Mouse (Mus musculus): ENCODE results near the gene Zfp948.
"Not testable (repeated sequence)": the region's sequence is repeated elsewhere in the genome, so short reads cannot be mapped to it uniquely, and the experiment has no call there.

Zfp948 gene

DNA sequence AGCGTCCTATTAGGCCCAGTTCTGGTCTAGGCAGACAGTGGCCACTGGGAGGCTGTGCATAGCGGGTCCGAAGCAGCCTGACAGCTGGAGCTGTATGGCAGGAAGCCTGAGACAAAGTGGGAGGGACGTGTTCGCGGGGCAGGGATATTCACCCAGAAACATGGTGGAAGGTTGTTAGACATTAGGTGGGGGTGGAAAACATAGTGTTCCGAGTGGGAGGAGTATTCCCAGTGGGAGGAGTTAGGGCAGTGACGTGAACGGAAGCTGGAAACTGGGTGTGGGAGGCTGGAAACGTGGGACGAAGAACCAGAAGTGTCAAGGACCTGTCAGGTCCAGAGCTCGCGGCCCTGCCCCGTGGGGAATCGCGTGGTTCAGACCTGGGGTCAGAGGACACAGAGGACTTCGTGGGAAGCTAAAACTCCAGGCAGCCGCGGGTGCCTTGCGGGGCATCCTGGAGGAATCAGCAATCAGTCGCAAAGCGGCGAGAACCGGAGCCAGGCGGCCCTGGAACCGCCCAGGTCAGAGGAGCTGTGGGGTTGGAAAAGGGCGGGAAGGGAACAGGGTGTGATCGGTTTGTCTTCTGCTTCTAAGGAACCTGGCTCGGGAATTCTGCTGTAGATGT lies at the start of gene Zfp948:
Gene Zfp948 (plus strand): TSS at position 281 of the 622 bp plus-strand sequence.
- peak; percentile 86 for DNase-seq (ENCODE audit: low spot score)

DNA sequence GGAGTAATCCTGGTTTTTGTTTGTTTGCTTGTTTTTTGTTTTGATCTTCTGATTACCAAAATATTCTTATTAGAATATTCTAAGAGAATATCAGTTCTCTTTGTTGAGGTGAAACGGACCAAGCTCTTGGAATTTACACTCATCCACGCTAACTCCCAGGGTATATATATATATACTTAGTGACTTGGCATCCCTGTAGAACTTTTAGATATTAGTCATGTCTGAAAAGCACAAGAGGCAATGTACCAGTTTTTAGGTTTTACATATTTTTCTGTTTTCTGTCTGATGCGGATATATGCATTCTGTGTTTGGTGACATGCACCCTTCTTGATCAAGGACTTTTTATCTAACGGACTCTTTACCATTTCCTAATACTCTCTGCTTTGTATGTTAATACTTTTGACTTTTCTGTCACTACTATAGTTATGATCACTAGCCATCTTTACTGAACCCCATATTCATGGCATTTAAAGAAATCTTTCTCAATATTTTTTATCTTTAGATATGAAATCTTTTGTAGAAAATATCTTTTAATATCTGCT lies 49.6 kb upstream of the Zfp948 start:
- no peak for DNase-seq (ENCODE audit: low spot score)

DNA sequence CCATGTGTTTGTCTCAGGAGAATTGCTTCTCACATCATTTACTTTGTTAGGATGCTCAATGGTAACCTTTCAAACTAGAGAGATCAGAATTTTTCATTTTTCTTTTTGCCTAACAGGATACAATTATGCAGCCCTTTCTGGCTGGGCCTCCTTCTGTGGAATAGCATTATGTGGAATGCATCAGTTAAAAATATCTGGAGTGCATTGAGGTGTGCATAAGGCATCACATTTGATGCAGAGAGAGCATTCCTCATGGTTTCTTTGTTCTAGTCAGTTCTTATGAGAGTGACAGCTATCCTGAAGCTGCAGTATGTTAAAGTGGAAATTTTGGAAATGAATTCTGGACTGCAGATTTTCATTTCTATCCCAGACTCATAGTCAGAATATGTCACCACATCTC lies 40.5 kb upstream of the Zfp948 start:
- no peak for DNase-seq (ENCODE audit: low spot score)

DNA sequence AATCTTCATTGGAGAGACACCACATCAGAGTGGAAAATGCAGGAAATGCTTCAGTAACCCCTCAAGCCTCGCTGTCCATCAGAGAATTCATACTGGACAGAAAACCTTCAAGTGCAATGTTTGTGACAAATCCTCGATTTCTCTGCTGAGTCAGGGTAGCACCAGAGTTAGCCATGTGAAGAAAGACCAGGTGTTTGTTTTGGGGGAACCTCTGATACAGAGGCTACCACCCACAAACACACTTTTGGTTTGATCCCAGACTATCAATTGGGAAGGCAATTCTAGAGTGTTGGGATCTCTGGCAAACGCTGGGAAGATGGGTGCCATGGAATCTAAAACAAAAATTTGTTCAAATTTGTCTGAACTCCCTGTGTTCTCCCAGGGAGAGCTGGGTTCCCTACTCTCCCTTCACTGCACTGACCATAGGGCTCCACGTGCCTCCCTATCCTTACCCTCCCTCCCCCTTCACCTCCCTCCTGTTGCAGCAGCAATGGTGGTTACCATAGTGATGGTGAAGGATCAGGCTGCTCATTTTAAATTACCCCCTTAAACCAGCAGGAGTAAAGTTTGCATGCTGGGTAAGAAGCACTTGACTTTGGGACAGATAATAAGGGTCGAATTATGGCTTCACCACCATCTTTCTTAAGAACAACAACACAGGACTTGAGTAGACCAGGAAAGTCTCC lies 36.0 kb upstream of the Zfp948 start:
- no peak for DNase-seq (ENCODE audit: low spot score)

DNA sequence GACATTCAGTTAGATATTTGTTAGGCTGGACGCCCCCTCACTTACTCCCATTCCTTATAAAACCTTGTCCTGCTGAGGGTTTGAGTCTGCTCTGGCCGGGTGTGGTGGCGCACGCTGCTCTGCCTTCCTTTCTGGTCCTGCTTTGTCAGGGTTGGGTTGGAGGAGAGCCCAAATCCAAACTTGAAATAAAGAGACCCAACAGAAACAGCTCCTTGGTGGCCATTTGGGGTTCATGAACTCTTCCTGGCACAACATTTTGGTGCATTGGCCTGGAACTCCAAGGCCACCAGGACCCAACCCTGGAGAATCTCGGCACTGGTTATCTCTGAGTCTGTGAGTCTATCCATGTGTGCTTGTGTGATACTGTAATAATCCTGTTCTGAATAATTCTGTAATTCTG lies 35.2 kb upstream of the Zfp948 start:
- no peak for DNase-seq (ENCODE audit: low spot score)

DNA sequence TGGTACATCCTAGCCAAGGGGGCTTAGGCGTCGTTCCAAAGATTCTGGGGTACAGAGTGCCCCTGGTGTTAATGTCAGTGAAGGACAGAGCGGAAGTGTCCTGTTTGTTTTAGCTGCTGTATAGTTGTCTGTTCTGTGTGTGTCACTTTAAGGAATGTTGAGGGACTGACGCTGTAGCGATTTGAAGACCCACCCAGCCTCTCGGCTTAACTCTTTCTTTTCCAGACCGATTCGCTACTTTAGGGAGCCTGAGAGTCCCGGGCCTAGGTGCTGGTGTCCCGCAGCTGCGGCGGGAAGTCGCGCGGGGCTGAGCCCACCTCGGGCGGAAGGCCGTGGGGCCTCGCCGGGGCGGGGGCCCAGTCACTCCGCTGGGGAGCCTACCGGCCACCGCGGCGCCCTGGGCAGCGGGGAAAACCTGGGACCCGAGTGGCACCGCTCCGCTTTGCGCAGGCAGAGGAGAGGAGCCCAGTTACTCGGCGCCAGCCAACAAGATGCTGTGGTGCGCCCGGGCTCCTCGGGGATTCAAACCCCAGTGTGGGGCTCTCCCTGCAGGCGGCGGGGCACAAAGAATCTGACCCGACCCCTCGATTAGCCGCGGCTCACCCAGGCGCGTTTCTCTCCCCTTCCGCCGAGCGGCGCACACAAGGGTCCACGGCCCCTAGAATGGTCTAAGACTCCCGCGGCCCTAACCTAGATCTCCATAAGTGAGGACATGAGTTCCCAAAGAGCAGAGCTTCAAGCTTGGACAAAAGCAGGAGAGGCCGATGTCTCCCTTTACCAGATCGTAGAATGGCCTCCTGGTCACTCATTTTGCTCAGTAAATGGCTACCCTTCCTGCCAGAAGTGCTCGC lies 34.5 kb upstream of the Zfp948 start:
- peak; percentile 73 for DNase-seq (ENCODE audit: low spot score)

DNA sequence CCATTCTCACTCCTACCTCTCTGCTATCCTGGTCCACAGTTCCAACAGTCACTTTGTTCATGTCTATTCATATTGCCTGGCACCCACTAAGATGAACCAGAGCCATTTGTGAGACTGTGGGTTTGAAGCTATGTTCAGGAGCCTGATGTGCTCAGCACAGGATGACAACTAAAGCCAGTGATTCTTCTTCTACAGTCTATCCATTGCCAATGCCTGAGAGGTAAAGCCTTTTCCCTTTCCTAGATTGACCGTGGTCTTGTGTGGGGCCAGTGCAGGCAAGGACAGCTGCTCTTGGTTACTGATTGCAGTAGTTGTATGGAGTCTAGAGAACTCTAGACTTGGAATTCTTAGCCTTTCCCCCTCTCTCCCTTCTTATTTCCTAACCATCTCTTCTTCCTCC lies 32.8 kb upstream of the Zfp948 start:
- no peak for DNase-seq (ENCODE audit: low spot score)

DNA sequence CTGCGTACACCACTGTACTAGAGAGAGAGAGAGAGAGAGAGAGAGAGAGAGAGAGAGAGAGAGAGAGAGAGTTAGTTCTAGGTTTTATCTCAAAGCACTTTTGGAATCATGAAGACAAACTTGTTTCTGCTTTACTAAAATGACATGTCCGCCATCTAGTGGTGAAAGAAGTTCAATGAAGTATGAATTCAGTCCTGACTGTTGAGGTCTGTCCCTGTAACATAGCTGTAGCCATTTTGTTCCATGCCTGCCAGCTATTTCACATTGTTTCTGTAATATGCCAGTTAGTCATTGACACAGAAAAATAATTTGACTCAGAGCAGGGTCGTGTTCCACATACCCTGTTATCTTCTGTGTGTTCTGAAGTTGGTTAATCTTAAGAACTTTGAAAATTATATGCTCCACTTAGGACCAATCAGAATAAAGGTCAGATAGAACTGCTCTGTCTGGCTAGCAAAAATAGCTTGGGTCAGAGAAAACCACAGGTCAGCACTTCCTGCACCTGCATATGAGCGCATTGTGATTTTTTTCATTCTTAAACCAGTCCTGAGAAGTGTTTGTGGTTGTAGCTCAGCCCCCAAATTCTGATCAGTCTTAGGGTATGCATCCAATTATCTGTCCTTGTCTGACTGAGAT lies 32.2 kb upstream of the Zfp948 start:
- DNase-seq (ENCODE audit: low spot score) = no peak

DNA sequence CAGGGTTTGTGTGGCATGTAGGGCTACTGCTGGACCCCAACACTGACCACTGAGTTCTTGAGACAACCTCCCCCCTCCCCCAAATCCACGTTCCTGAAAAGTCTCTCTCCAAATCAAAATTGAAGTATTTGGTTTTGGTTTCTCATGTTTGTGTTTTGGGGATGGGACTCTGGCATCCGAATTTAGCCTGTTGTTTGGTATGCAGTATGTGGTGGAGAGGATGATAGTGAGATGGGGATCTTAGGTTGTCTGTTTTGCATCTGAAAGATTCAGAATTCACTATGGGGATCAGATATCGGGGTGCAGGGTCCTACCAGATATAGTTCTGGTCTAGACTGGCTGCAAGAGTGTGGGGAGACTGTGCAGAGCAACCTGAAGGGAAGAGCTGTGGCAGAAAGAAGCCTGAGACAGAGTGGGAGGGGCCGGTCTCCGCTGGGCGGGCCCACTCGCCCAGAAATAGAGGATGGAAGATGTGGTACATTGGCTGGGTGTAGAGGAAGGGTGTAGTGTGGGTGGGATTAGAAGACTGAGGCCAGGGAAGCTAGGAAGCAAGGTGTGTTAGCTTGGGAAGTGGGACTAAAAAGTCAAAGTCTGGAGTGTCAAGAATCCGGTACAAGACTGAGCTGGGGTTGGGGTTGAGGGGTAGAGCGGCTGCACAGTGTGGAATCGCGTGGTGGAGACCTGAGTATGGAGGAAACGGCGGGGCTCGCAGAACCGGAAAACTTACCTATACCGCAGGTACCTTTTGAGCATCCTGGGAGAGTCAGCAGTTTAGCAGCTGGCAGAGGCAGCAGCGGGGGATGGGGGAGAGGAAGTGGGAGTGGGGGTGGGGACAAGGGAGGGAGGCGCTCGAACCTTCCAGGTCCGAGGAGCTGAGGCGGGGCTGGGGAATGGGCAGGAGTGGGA lies 31.5 kb upstream of the Zfp948 start, which contains the start of gene Zfp52:
Gene Zfp52 (plus strand): TSS at position 444 of the 906 bp plus-strand sequence.
- DNase-seq (ENCODE audit: low spot score) = peak; percentile 67

DNA sequence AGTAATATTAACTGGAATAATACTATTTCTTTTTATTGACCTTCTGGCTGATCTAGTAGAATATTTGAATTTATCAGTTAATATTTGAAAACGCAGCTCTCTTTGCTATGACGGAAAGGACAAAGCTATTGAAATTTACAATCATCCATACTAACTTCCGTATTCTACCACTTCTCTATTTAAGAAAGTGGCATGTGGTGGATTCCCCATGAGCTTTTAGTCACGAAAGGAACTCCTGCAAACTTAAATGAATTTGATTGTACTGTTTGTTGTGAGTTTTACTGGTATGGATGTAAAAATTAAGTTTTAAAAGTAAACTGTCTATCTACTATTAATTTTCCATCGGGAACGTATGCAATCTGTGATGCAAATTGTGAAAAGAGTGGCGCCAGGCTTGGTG lies 30.7 kb upstream of the Zfp948 start:
- DNase-seq (ENCODE audit: low spot score) = no peak

DNA sequence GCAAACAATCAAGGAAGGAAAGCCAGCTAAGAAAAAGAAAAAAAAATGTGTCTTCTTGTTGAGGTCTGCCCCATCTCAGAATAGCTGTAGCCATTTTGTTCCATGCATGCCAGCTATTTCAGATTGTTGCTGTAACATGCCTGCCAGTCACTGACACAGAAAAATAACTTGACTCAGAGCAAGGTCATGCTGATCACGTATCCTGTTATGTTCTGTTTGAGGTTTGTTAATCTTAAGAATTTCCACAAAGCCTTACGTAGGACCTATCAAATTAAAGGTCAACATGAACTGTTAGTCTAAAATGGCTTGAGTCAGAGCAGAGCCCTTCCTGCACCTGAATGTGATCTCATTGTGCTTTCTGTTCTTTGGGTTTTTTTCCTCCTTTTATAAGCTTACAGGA lies 30.1 kb upstream of the Zfp948 start:
- DNase-seq (ENCODE audit: low spot score) = no peak

DNA sequence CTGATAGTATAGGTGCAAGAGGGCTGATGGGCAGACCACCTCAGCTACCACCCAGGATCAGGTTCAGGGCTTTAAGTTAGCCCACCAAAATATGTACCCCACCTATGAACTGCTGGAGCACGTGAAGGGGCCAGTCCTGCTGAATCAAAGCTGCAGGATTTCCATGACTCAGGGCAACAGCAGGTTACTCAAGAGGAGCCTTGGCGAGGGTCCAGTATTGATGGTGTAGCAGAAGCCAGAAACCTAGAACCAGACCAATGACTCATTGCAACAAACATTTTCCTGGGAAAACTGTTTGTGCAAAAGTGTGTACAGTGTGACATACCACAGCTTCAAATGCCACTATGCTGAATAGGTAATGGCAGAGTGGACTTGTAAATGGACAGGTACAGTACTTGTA lies 9.0 kb upstream of the Zfp948 start:
- DNase-seq (ENCODE audit: low spot score) = no peak

DNA sequence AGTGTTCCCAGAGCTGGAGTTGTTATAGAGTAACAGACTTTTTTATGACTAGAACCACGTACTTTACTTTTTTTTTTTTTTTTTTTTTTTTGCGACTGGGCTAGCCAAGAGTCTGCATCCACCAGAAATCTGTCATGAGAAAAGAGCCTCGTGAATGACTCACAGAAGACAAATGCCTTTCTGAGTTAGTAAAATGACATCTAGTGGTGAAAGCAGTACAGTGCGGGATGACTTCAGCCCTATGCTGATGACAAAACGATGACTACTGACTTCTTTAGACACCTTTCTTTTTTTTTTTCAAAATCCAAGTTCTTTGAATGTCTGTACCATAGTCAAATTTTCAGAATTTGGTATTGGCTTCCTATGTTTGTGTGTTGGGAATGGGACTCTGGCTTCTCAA lies 588 bp upstream of the Zfp948 start:
- DNase-seq (ENCODE audit: low spot score) = peak; percentile 48

DNA sequence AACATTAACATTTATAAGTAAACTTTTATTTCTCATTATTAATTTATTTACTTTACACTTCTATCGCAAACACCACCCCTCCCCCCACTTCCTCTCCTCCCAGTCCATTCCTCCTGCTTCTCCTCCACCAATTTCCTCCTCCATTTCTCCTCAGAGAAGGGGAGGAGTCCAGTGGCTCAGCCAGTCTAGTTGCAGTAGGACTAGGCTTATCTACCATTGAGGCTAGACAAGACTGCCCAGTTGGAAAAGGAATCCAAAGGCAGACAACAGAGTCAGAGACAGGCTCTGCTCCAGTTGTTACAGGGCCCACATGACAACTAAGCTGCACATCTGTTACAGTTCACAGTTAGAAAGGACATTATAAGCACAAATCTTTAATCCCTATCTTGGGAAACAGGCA lies 888 bp downstream of the Zfp948 start:
- DNase-seq (ENCODE audit: low spot score) = peak; percentile 7

DNA sequence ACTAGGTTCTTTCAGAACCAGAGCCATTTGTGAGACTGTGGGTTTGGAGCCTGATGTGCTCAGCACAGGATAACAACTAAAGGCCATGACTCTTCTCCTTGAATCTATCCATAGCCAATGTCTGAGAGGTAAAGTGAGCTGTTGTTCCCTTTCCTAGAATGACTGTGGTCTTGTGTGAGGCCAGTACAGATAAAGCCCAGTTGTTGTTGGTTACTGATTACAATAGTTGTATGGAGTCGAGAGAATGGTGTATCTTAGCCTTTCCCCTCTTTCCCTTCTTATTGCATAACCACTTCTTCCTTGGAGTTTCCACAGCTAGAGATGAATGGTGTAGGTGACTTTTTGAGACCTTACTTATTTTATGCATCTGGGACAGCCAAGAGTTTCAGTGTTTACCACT lies 12.3 kb downstream of the Zfp948 start:
- no peak for DNase-seq (ENCODE audit: low spot score)

DNA sequence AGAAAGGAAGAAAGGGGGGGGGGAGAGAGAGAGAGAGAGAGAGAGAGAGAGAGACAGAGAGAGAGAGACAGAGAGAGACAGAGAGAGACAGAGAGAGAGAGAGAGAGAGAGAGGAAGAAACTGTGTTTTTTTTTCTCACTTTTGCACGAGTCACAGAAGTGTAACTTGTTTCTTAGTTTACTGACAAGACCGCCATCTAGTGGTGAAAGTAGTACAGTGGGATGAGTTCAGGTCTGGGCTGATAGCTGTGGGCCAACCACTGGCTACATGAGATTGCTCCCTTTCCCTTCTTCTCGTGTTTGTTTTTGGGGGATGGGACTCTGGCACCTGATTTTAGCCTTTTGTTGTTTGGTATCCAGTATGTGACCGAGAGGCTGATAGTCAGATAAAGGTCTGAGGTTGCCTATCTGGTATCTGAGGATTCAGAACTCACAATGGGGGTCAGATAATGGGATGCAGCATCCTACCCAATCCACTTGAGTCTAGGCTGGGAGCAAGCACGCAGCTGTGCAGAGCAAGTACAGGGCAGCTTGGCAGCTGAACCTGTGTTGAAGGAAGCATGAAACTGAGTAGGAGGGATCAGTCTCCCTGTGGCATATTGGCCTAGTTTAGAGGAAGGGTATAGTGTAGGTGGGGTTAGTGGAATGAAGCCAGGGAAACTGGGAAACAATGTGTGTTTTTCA lies 12.8 kb downstream of the Zfp948 start:
- DNase-seq (ENCODE audit: low spot score) = peak; percentile 49

DNA sequence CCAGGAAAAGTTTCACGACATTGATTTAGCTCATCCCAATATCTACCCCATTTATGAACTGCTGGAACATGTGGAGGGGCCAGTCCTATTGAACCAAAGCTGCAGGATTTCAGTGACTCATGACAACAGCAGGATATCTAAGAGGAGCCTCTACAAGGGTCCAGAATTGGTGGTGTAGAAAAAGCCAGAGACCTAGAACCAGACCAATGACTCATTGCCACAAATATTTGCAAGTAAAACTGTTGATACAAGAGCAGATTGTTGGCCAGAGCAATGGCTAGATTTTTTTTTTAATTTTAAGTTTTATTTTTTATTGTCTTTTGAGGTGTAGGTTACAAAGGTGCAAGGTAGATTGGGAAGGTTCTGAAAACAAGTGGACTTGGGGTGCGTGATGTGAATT lies 18.7 kb downstream of the Zfp948 start:
- no peak for DNase-seq (ENCODE audit: low spot score)

DNA sequence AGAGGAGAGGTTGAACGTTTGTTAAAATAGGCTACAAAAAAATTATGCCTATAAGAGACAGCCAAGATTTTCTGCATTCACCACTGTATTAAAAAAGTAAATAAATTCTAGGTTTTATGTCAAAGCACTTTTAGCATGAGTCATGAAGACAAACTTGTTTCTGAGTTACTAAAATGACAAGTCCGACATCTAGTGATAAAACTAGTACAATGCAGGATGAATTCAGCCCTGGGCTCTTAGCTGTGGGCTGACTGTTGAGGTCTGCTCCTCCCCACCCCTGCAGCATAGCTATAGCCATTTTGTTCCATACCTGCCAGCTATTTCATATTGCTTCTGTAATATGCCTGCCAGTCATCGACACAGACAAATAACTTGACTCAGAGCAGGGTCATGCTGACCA lies 49.5 kb downstream of the Zfp948 start:
- DNase-seq (ENCODE audit: low spot score) = no peak

DNA sequence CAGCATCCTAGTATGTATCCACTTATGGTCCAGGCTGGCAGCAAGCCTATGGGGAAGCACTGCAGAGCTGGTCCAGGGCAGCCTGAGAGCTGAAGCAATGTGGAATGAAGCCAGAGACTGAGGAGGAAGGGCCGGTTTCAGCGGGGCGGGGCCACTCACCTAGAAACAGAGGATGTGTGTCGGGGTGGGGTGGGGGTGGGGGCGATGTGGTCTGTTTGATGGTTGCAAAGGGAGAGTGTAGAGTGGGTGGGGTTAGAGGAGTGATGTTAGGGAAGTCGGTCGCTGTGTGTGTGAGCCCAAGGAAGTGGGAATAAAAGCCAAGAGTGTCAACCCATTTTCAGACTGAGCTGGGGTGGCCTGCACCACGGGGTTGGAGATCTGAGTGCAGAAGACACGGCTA lies 50.5 kb downstream of the Zfp948 start:
- no peak for DNase-seq (ENCODE audit: low spot score)

DNA sequence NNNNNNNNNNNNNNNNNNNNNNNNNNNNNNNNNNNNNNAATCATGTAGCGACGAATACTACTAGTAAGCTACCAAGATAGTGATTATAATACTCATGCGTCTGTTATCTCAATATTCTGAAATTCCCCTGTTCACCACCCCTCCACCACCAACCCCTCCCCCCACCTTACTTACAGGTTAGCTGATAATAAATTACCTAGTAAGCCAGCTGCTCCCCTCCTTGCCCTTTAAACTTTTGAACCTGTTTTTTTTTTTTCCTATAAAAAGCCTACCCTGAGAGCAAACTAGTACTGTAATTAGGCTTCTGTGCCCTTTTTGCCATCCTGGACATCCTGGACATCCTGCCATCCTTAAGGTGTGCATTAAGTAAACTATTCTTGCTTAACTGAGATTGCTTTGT lies 56.8 kb downstream of the Zfp948 start:
- no peak for DNase-seq (ENCODE audit: low spot score)

DNA sequence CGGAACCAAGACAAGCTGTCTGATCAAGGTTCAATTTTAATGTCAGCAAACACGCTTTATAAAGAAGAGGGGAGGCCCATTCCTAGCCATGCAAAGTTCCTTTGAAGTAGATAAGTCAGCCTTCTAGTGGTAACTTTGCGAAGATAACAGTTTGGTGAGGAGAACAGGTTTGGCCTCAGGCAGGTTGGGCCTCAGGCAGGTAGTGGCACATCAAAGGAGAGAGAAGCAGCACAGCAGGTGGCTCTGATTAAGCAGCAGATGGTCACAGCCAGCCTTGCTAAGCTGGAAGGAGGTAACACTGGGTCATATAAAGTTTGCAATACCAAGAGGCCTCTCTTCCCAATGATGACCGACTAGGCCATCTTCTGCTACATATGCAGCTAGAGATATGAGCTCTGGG lies 69.0 kb downstream of the Zfp948 start:
- DNase-seq (ENCODE audit: low spot score) = not testable (repeated sequence)
